Mouse (Mus musculus): ENCODE measurements around the gene Crabp2. TPM values are rescaled to one million over a fixed set of nuclear protein-coding genes. Genes with fewer than 3 reads are reported as not detected.

Crabp2 gene
- polyA plus RNA-seq, 1 experiment from 2014 or later, result 50.7 TPM

GRCm38 (mm10) chr3:87980728-87981127 is 32.3 kb downstream of the Crabp2 start:
- Histone ChIP-seq H3K27ac (replicated peaks) (no peak overlapping the region), H3K4me2 (no peak overlapping the region), H3K27me3 (no peaks in the 10 kb centered on the region), H3K9me3 (no peaks in the 10 kb centered on the region), H3K9ac (no peak overlapping the region), H3K4me1 (replicated peaks) (peaks cover 49% of the 10 kb centered on the region), H3K4me3 (no peak overlapping the region), H3K36me3 (no peaks in the 10 kb centered on the region)
- 70% methylated on average over 5 of the region's 5 CpGs for WGBS
- no peak for ATAC-seq (ENCODE audit: low FRiP score, low read depth)

GRCm38 (mm10) chr3:87981214-87981760 is 32.8 kb downstream of the Crabp2 start:
- Histone ChIP-seq H3K4me1 (replicated peaks) (peaks cover 55% of the 10 kb centered on the region), H3K9me3 (no peaks in the 10 kb centered on the region), H3K36me3 (no peaks in the 10 kb centered on the region), H3K27ac (replicated peaks) (no peak overlapping the region), H3K27me3 (no peaks in the 10 kb centered on the region), H3K9ac (no peak overlapping the region), H3K4me3 (no peak overlapping the region), H3K4me2 (no peak overlapping the region)
- no peak for ATAC-seq (ENCODE audit: low FRiP score, low read depth)
- 83% methylated on average over 6 of the region's 6 CpGs for WGBS

GRCm38 (mm10) chr3:87981894-87982835 is 33.7 kb downstream of the Crabp2 start:
- Histone ChIP-seq H3K9me3 (no peaks in the 10 kb centered on the region), H3K4me3 (no peak overlapping the region), H3K36me3 (no peaks in the 10 kb centered on the region), H3K9ac (peak overlapping the region; percentile 6; the same call in 1 of the 2 replicates), H3K27ac (replicated peaks) (peak overlapping the region; percentile 71), H3K4me2 (peak overlapping the region; percentile 8), H3K27me3 (no peaks in the 10 kb centered on the region), H3K4me1 (replicated peaks) (peaks cover 64% of the 10 kb centered on the region)
- 0 out of 2 replicates have a peak, but pooled peaks have one; percentile 5 for ATAC-seq (ENCODE audit: low FRiP score, low read depth)
- WGBS, result 32% methylated on average over 12 of the region's 12 CpGs

GRCm38 (mm10) chr3:87982836-87983601 is 34.6 kb downstream of the Crabp2 start:
- Histone ChIP-seq H3K4me3 (no peak overlapping the region), H3K4me1 (replicated peaks) (peaks cover 72% of the 10 kb centered on the region), H3K27me3 (no peaks in the 10 kb centered on the region), H3K36me3 (no peaks in the 10 kb centered on the region), H3K9me3 (no peaks in the 10 kb centered on the region), H3K9ac (0 out of 2 replicates have a peak overlapping the region, but pooled peaks have one; percentile 6), H3K4me2 (peak overlapping the region; percentile 26), H3K27ac (replicated peaks) (peak overlapping the region; percentile 71)
- ATAC-seq (ENCODE audit: low FRiP score, low read depth), result 0 out of 2 replicates have a peak, but pooled peaks have one; percentile 2
- 9% methylated on average over 13 of the region's 13 CpGs for WGBS

- no peak for ATAC-seq (ENCODE audit: low FRiP score, low read depth)
Measured at GRCm38 (mm10) chr3:87983627-87984026, 35.2 kb downstream of the Crabp2 start.

GRCm38 (mm10) chr3:87984094-87984493 is 35.6 kb downstream of the Crabp2 start:
- no peak overlapping the region for H3K9ac ChIP-seq
- no peaks in the 10 kb centered on the region for H3K36me3 ChIP-seq
- WGBS, result 21% methylated on average over 3 of the region's 3 CpGs
- peaks cover 77% of the 10 kb centered on the region for H3K4me1 ChIP-seq (replicated peaks)
- no peak overlapping the region for H3K4me3 ChIP-seq
- no peak for ATAC-seq (ENCODE audit: low FRiP score, low read depth)
- no peak overlapping the region for H3K27ac ChIP-seq (replicated peaks)
- no peak overlapping the region for H3K4me2 ChIP-seq
- H3K27me3 ChIP-seq, result 0 out of 2 replicates have a peak, but pooled peaks cover 5% of the 10 kb centered on the region
- no peaks in the 10 kb centered on the region for H3K9me3 ChIP-seq

More at GRCm38 (mm10) chr3:87983627-87984026, 35.2 kb downstream of the Crabp2 start:
- peak overlapping the region; percentile 71; the same call in 1 of the 2 replicates for H3K27ac ChIP-seq (replicated peaks)
- H3K4me1 ChIP-seq (replicated peaks), result peaks cover 77% of the 10 kb centered on the region
- no peaks in the 10 kb centered on the region for H3K36me3 ChIP-seq
- peak overlapping the region; percentile 26; the same call in 1 of the 2 replicates for H3K4me2 ChIP-seq
- 54% methylated on average over 6 of the region's 6 CpGs for WGBS
- no peaks in the 10 kb centered on the region for H3K9me3 ChIP-seq
- no peak overlapping the region for H3K9ac ChIP-seq
- no peak overlapping the region for H3K4me3 ChIP-seq
- H3K27me3 ChIP-seq, result 0 out of 2 replicates have a peak, but pooled peaks cover 2% of the 10 kb centered on the region

GRCm38 (mm10) chr3:87985505-87986320 is 37.2 kb downstream of the Crabp2 start:
- H3K4me1 ChIP-seq (replicated peaks), result peaks cover 70% of the 10 kb centered on the region

GRCm38 (mm10) chr3:87986868-87987267 is 38.4 kb downstream of the Crabp2 start:
- Histone ChIP-seq H3K27me3 (0 out of 2 replicates have a peak, but pooled peaks cover 5% of the 10 kb centered on the region), H3K4me3 (peak overlapping the region; percentile 38), H3K4me1 (replicated peaks) (peaks cover 61% of the 10 kb centered on the region), H3K4me2 (peak overlapping the region; percentile 73), H3K36me3 (no peaks in the 10 kb centered on the region), H3K9me3 (no peaks in the 10 kb centered on the region), H3K27ac (replicated peaks) (peak overlapping the region; percentile 68), H3K9ac (0 out of 2 replicates have a peak overlapping the region, but pooled peaks have one; percentile 28)
- 1% methylated on average over 17 of the region's 17 CpGs for WGBS
- ATAC-seq (ENCODE audit: low FRiP score, low read depth), result peak; percentile 74

More at GRCm38 (mm10) chr3:87985505-87986320, 37.2 kb downstream of the Crabp2 start:
- no peaks in the 10 kb centered on the region for H3K9me3 ChIP-seq
- ATAC-seq (ENCODE audit: low FRiP score, low read depth), result no peak
- no peak overlapping the region for H3K4me2 ChIP-seq
- H3K9ac ChIP-seq, result no peak overlapping the region
- 0 out of 2 replicates have a peak, but pooled peaks cover 5% of the 10 kb centered on the region for H3K27me3 ChIP-seq
- H3K27ac ChIP-seq (replicated peaks), result peak overlapping the region; percentile 70
- H3K4me3 ChIP-seq, result no peak overlapping the region
- 22% methylated on average over 12 of the region's 12 CpGs for WGBS
- H3K36me3 ChIP-seq, result no peaks in the 10 kb centered on the region

- no peaks in the 10 kb centered on the region for H3K36me3 ChIP-seq
- peaks cover 54% of the 10 kb centered on the region for H3K4me1 ChIP-seq (replicated peaks)
Measured at GRCm38 (mm10) chr3:87987633-87988032, 39.2 kb downstream of the Crabp2 start.

GRCm38 (mm10) chr3:87988068-87988467 is 39.6 kb downstream of the Crabp2 start:
- WGBS, result 11% methylated on average over 15 of the region's 15 CpGs
- H3K27me3 ChIP-seq, result peaks cover 8% of the 10 kb centered on the region
- ATAC-seq (ENCODE audit: low FRiP score, low read depth), result peak; percentile 5; the same call in 1 of the 2 replicates
- peak overlapping the region; percentile 28; the same call in 1 of the 2 replicates for H3K9ac ChIP-seq
- no peaks in the 10 kb centered on the region for H3K9me3 ChIP-seq
- no peaks in the 10 kb centered on the region for H3K36me3 ChIP-seq
- peak overlapping the region; percentile 73 for H3K4me2 ChIP-seq
- peak overlapping the region; percentile 68 for H3K27ac ChIP-seq (replicated peaks)
- H3K4me3 ChIP-seq, result peak overlapping the region; percentile 38
- peaks cover 49% of the 10 kb centered on the region for H3K4me1 ChIP-seq (replicated peaks)

More at GRCm38 (mm10) chr3:87987633-87988032, 39.2 kb downstream of the Crabp2 start:
- Histone ChIP-seq H3K9me3 (no peaks in the 10 kb centered on the region), H3K27ac (replicated peaks) (peak overlapping the region; percentile 68), H3K4me3 (peak overlapping the region; percentile 38), H3K27me3 (0 out of 2 replicates have a peak, but pooled peaks cover 5% of the 10 kb centered on the region), H3K9ac (peak overlapping the region; percentile 28; the same call in 1 of the 2 replicates), H3K4me2 (peak overlapping the region; percentile 73)
- WGBS, result under 1% methylated on average over 15 of the region's 15 CpGs
- peak; percentile 72 for ATAC-seq (ENCODE audit: low FRiP score, low read depth)

All from hindbrain, embryonic 15.5 days (tissue).